Mouse (Mus musculus): ENCODE measurements around the gene Pfdn6. TPM values are rescaled to one million over a fixed set of nuclear protein-coding genes. Genes with fewer than 3 reads are reported as not detected.
"Not testable (repeated sequence)": the region's sequence is repeated elsewhere in the genome, so short reads cannot be mapped to it uniquely, and the experiment has no call there.

Pfdn6 gene
- total RNA-seq, 1 experiment = 201 TPM

DNA sequence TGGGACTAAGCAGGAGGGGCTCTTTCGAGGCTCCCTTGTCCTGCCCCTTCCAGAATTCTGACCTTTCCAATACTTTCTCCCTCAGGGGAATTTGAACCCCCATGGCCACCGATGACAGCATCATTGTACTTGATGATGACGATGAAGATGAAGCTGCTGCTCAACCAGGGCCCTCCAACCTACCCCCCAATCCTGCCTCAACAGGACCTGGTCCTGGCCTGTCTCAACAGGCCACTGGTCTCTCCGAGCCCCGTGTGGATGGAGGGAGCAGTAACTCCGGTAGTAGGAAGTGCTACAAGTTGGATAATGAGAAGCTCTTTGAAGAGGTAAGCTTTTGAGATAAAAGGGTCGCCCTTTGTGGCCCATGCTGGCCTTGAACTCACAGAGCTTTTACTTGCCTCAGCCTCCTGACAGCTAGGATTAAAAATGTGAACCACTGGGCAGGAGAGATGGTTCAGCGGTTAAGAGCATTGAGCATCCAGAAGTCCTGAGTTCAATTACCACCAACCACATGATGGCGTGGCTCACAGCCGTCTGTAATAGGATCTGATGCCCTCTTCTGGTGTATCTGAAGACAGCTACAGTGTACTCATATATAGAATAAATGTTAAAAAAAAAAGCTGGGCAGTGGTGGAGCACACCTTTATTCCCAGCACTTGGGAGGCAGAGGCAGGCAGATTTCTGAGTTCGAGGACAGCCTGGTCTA is 29.6 kb downstream of the Pfdn6 start:
- TF ChIP-seq MAFK (IDR thresholded peaks at IDR 0.05; ENCODE audit: insufficient read depth, low read depth, low read length) (no peak), ZC3H11A (IDR thresholded peaks at IDR 0.05; ENCODE audit: borderline replicate concordance, low read depth, low read length) (no peak), HCFC1 (IDR thresholded peaks at IDR 0.05; ENCODE audit: borderline replicate concordance, insufficient read depth, low read length) (no peak), ZNF384 (IDR thresholded peaks at IDR 0.05; ENCODE audit: low read depth, low read length) (no peak), CHD2 (IDR thresholded peaks at IDR 0.05; ENCODE audit: low read depth, low read length) (no peak)
- Histone ChIP-seq H3K9ac (ENCODE audit: insufficient read depth, low read depth, low read length, poor library complexity, severe bottlenecking) (peak overlapping the region; percentile 92; the same call in 1 of the 2 replicates), H3K9me3 (ENCODE audit: control insufficient read depth, insufficient read depth, low read depth, low read length) (no peaks in the 10 kb centered on the region), H3K4me3 (ENCODE audit: insufficient read depth in 1 of 2, low read depth in 1 of 2, low read length in 2 of 2, poor library complexity in 1 of 2, severe bottlenecking in 1 of 2) (peak overlapping the region; percentile 84 to 87), H3K36me3 (ENCODE audit: control insufficient read depth, insufficient read depth, low read length, poor library complexity, severe bottlenecking) (peaks cover 40% of the 10 kb centered on the region), H3K4me1 (ENCODE audit: control insufficient read depth in 2 of 2, insufficient read depth in 2 of 2, low read length in 2 of 2, poor library complexity in 1 of 2) (peaks cover 0 to 8% of the 10 kb centered on the region in 2 experiments; a peak in 2 of 4 replicates), H3K27ac (ENCODE audit: insufficient read depth, low read depth, low read length, poor library complexity, severe bottlenecking) (no peak overlapping the region; the same call in 1 of the 2 replicates)
- DNase-seq (ENCODE audit: low read depth, low spot score) = no peak
- in situ Hi-C loops (cut with MboI; ENCODE audit: low sequenced_read_pairs in 2 of 2, unreplicated experiment in 2 of 2) = no loop called here

DNA sequence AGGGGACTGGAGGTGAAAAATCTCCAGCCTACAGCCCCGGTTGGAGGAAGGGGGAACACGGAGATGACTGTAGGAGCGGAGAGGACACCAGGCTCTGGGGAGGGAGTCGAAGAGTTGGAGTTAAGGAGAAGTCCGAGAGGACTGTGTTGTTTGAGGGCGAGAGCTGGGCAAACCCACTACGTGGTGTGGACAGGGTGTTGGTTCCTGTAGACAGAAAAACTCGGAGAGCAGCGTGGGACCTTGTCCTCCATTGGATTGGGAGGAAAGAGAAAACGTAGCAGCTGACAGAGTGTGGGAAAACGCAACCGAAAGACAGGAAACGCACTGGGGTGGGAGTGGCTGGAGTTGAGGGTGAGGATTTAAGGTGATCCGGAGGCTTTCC is 30.3 kb downstream of the Pfdn6 start:
- DNase-seq (ENCODE audit: low read depth, low spot score) = no peak
- H3K4me1 ChIP-seq (ENCODE audit: control insufficient read depth in 2 of 2, insufficient read depth in 2 of 2, low read length in 2 of 2, poor library complexity in 1 of 2) = peaks cover 0 to 8% of the 10 kb centered on the region in 2 experiments; a peak in 2 of 4 replicates
- peaks cover 36% of the 10 kb centered on the region for H3K36me3 ChIP-seq (ENCODE audit: control insufficient read depth, insufficient read depth, low read length, poor library complexity, severe bottlenecking)
- H3K27ac ChIP-seq (ENCODE audit: insufficient read depth, low read depth, low read length, poor library complexity, severe bottlenecking) = peak overlapping the region; percentile 76
- peak overlapping the region; percentile 84 to 87 for H3K4me3 ChIP-seq (ENCODE audit: insufficient read depth in 1 of 2, low read depth in 1 of 2, low read length in 2 of 2, poor library complexity in 1 of 2, severe bottlenecking in 1 of 2)
- in situ Hi-C loops (cut with MboI; ENCODE audit: low sequenced_read_pairs in 2 of 2, unreplicated experiment in 2 of 2) = no loop called here
- H3K9me3 ChIP-seq (ENCODE audit: control insufficient read depth, insufficient read depth, low read depth, low read length) = no peaks in the 10 kb centered on the region
- no peak for TF ChIP-seq ZNF384 (IDR thresholded peaks at IDR 0.05; ENCODE audit: low read depth, low read length)
- no peak for TF ChIP-seq HCFC1 (IDR thresholded peaks at IDR 0.05; ENCODE audit: borderline replicate concordance, insufficient read depth, low read length)
- TF ChIP-seq MAFK (IDR thresholded peaks at IDR 0.05; ENCODE audit: insufficient read depth, low read depth, low read length) = no peak
- TF ChIP-seq ZC3H11A (IDR thresholded peaks at IDR 0.05; ENCODE audit: borderline replicate concordance, low read depth, low read length) = no peak
- no peak for TF ChIP-seq CHD2 (IDR thresholded peaks at IDR 0.05; ENCODE audit: low read depth, low read length)
- peak overlapping the region; percentile 92 for H3K9ac ChIP-seq (ENCODE audit: insufficient read depth, low read depth, low read length, poor library complexity, severe bottlenecking)

DNA sequence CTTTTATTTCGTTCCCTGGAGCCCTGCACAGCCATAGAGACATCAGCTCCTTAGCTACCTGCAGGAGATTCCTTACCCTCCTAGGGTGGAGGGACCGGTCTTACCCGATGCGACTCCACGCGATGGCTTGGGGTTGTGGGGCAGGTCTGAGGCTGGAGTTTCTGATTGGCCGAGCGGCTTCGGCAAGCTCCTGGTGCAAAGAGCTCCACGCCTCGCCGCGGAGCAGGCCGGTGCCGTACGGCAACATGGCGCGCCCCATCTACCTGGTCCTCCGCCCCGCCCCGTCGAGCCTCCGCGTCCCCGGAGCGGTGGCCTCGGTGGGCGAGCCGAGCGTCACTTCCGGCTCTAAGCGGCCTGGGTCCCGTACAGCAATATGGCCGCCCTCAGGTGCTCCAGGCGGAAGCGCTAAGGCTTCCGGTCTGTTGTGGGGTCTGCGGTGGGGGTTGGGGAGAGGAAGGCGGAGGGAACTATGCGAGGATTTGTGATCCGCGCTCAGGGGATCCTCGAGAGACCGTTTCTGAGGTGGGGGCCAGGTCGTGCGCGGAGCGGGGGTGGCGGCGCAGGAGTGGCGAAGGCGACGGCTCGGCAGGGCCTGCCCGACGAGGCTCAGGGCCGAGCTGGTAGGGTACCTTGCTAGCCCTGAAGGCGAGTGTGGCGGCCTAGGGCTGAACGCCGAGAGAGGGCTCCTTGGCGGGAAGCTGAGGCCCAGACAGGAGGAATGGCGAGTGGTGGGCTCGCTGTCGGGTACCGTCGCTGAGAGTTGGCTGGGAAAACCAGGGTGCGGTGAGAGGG is 30.9 kb downstream of the Pfdn6 start, which contains the start of gene Daxx:
Daxx (plus strand) TSS at position 338 of the 792 bp plus-strand sequence.
- Histone ChIP-seq H3K9me3 (ENCODE audit: control insufficient read depth, insufficient read depth, low read depth, low read length) (no peaks in the 10 kb centered on the region), H3K4me3 (ENCODE audit: insufficient read depth in 1 of 2, low read depth in 1 of 2, low read length in 2 of 2, poor library complexity in 1 of 2, severe bottlenecking in 1 of 2) (peak within 1 kb of the TSS; percentile 84 to 87), H3K4me1 (ENCODE audit: control insufficient read depth in 2 of 2, insufficient read depth in 2 of 2, low read length in 2 of 2, poor library complexity in 1 of 2) (peaks cover 0 to 8% of the 10 kb centered on the region in 2 experiments; a peak in 2 of 4 replicates), H3K9ac (ENCODE audit: insufficient read depth, low read depth, low read length, poor library complexity, severe bottlenecking) (peak within 1 kb of the TSS; percentile 92), H3K27ac (ENCODE audit: insufficient read depth, low read depth, low read length, poor library complexity, severe bottlenecking) (peak within 1 kb of the TSS; percentile 90), H3K36me3 (ENCODE audit: control insufficient read depth, insufficient read depth, low read length, poor library complexity, severe bottlenecking) (peaks cover 35% of the 10 kb centered on the region)
- TF ChIP-seq ZNF384 (IDR thresholded peaks at IDR 0.05; ENCODE audit: low read depth, low read length) = no peak
- no peak; the same call in 1 of the 2 replicates for TF ChIP-seq CHD2 (IDR thresholded peaks at IDR 0.05; ENCODE audit: low read depth, low read length)
- peak; percentile 90 for TF ChIP-seq HCFC1 (IDR thresholded peaks at IDR 0.05; ENCODE audit: borderline replicate concordance, insufficient read depth, low read length)
- peak; percentile 97 for DNase-seq (ENCODE audit: low read depth, low spot score)
- in situ Hi-C loops (cut with MboI; ENCODE audit: low sequenced_read_pairs in 2 of 2, unreplicated experiment in 2 of 2) = no loop called here

DNA sequence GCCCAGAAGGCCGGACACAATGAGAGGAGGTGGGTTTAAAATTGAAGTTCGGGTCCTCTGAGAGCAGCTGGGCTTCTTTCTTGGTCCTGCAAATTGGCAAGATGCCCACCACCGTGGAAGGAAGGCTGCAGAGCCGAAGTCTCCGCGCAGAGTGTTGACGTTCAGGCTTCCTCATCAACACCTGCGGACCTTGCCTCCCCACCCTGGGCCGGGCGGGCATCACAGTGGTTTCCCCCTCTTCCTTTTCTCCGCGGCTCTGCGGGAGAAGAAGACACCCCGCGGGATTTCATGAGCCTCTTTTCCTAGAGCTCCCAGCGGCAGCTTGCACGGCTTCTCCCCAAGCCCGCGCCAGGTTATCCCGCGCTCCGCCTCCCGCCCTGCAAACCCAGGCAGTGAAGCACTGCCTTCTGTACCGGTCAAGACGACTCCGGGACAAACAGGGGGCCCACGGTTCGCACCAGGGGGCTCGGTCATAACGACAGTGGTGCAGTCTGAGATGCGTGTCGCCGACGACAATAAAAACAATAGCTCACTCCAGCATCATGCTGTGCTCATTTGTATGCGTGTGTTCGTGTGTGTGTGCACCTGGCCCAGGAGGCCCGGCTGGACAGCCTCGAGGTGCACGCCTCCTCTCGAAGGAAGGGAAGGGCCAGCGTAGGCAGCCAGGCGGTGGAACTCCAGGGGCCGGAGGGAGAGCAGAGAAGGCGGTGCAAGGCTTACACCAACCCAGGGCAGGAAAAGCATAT is 31.6 kb downstream of the Pfdn6 start:
- TF ChIP-seq MAFK (IDR thresholded peaks at IDR 0.05; ENCODE audit: insufficient read depth, low read depth, low read length) (no peak), ZC3H11A (IDR thresholded peaks at IDR 0.05; ENCODE audit: borderline replicate concordance, low read depth, low read length) (no peak), ZNF384 (IDR thresholded peaks at IDR 0.05; ENCODE audit: low read depth, low read length) (no peak), HCFC1 (IDR thresholded peaks at IDR 0.05; ENCODE audit: borderline replicate concordance, insufficient read depth, low read length) (no peak), CHD2 (IDR thresholded peaks at IDR 0.05; ENCODE audit: low read depth, low read length) (no peak)
- in situ Hi-C loops (cut with MboI; ENCODE audit: low sequenced_read_pairs in 2 of 2, unreplicated experiment in 2 of 2) = no loop called here
- Histone ChIP-seq H3K9me3 (ENCODE audit: control insufficient read depth, insufficient read depth, low read depth, low read length) (no peaks in the 10 kb centered on the region), H3K4me3 (ENCODE audit: insufficient read depth in 1 of 2, low read depth in 1 of 2, low read length in 2 of 2, poor library complexity in 1 of 2, severe bottlenecking in 1 of 2) (peak overlapping the region; percentile 75 to 87), H3K27ac (ENCODE audit: insufficient read depth, low read depth, low read length, poor library complexity, severe bottlenecking) (peak overlapping the region; percentile 90), H3K36me3 (ENCODE audit: control insufficient read depth, insufficient read depth, low read length, poor library complexity, severe bottlenecking) (peaks cover 27% of the 10 kb centered on the region), H3K9ac (ENCODE audit: insufficient read depth, low read depth, low read length, poor library complexity, severe bottlenecking) (peak overlapping the region; percentile 77), H3K4me1 (ENCODE audit: control insufficient read depth in 2 of 2, insufficient read depth in 2 of 2, low read length in 2 of 2, poor library complexity in 1 of 2) (peaks cover 0 to 15% of the 10 kb centered on the region in 2 experiments; a peak in 3 of 4 replicates)
- DNase-seq (ENCODE audit: low read depth, low spot score) = no peak

DNA sequence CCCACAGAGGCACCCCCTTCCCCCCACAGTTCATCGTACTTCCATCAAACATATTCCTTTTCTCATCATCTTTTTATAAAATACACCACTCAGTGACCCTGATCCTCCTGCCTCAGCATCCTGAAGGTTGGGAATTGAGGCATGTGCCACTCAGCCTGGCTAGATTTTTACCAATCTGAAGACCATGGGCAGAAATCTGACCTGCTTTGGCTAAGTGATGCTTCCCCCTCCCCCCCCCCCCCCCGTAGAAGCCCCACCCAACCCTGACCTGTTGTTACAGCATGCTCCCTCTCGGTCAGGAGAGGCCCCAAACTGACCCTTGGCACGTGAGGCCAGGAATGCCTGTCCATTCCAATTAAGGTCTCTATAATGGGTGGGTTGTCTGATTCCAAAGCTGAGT is 35.3 kb downstream of the Pfdn6 start, which contains the start of gene Platr17:
Platr17 (plus strand) TSS at position 301 of the 400 bp plus-strand sequence.
- H3K4me1 ChIP-seq (ENCODE audit: control insufficient read depth in 2 of 2, insufficient read depth in 2 of 2, low read length in 2 of 2, poor library complexity in 1 of 2) = peaks cover 4 to 31% of the 10 kb centered on the region in 2 experiments; a peak in 3 of 4 replicates
- H3K9me3 ChIP-seq (ENCODE audit: control insufficient read depth, insufficient read depth, low read depth, low read length); DNase-seq (ENCODE audit: low read depth, low spot score); H3K36me3 ChIP-seq (ENCODE audit: control insufficient read depth, insufficient read depth, low read length, poor library complexity, severe bottlenecking); in situ Hi-C loops (cut with MboI; ENCODE audit: low sequenced_read_pairs in 2 of 2, unreplicated experiment in 2 of 2): not testable (repeated sequence)
- H3K4me3 ChIP-seq (ENCODE audit: insufficient read depth in 1 of 2, low read depth in 1 of 2, low read length in 2 of 2, poor library complexity in 1 of 2, severe bottlenecking in 1 of 2) = peak within 1 kb of the TSS; percentile 38 to 50
- H3K9ac ChIP-seq (ENCODE audit: insufficient read depth, low read depth, low read length, poor library complexity, severe bottlenecking) = peak within 1 kb of the TSS; percentile 76
- H3K27ac ChIP-seq (ENCODE audit: insufficient read depth, low read depth, low read length, poor library complexity, severe bottlenecking) = peak within 1 kb of the TSS; percentile 89

All from ES-E14 (cell line).